9 mouse cellular contexts compared by ENCODE assay signal in genomic region chr10:120635818-120636543, GRCm38 (mm10).
DNase-seq lines count a peak whose midpoint lies in the region; ATAC-seq lines count a peak whose summit lies in the region.
"Had no signal": no experiment of that assay in that cellular context is flagged by ENCODE, and none has a peak within 500 bp of the region (broad histone marks: within the 10 kb centered on the region; RNA-seq: fewer than 3 reads in every experiment).

No protein-coding gene starts in this region.

- no peak overlapping the region for H3K9ac ChIP-seq in hindbrain, embryonic 11.5 days (ENCODE audit: low read depth, low read length)
- H3K9ac ChIP-seq in embryonic facial prominence, embryonic 12.5 days: no peak overlapping the region
- no peak overlapping the region for H3K9ac ChIP-seq in heart, embryonic 16.5 days (ENCODE audit: low read length)
- H3K9ac ChIP-seq in midbrain, embryonic 16.5 days (ENCODE audit: low read depth, low read length): no peak overlapping the region

- H3K4me2 ChIP-seq in hindbrain, embryonic 11.5 days (replicated peaks; ENCODE audit: low read depth, low read length): no peak overlapping the region
- no peak overlapping the region for H3K4me2 ChIP-seq in embryonic facial prominence, embryonic 12.5 days (replicated peaks)
- no peak overlapping the region for H3K4me2 ChIP-seq in heart, embryonic 16.5 days (ENCODE audit: low read depth, low read length)
- no peak overlapping the region for H3K4me2 ChIP-seq in midbrain, embryonic 16.5 days (ENCODE audit: low read length)

- ATAC-seq in hindbrain, embryonic 11.5 days (ENCODE audit: low FRiP score): no peak
- ATAC-seq in embryonic facial prominence, embryonic 12.5 days (ENCODE audit: insufficient number of reproducible peaks, insufficient read depth, low FRiP score, low TSS enrichment): 0 out of 2 replicates have a peak, but pooled peaks have one; percentile 32
- ATAC-seq in heart, embryonic 16.5 days (replicated peaks; ENCODE audit: extremely low read depth, insufficient read depth, low FRiP score): peak; percentile 18; the same call in 1 of the 2 replicates
- ATAC-seq in midbrain, embryonic 16.5 days: no peak

- 81% methylated on average over 21 of the region's 21 CpGs for WGBS in hindbrain, embryonic 10.5 days
- 86% methylated on average over 21 of the region's 21 CpGs for WGBS in hindbrain, embryonic 11.5 days
- WGBS in embryonic facial prominence, embryonic 12.5 days: 77% methylated on average over 21 of the region's 21 CpGs
- WGBS in heart, embryonic 16.5 days: 43% methylated on average over 21 of the region's 21 CpGs
- 80% methylated on average over 21 of the region's 21 CpGs for WGBS in midbrain, embryonic 16.5 days

- no peak overlapping the region for H3K4me3 ChIP-seq in hindbrain, embryonic 10.5 days
- H3K4me3 ChIP-seq in hindbrain, embryonic 11.5 days (ENCODE audit: low read depth, low read length): no peak overlapping the region
- no peak overlapping the region for H3K4me3 ChIP-seq in embryonic facial prominence, embryonic 12.5 days
- no peak overlapping the region for H3K4me3 ChIP-seq in heart, embryonic 16.5 days (ENCODE audit: low read length)
- no peak overlapping the region for H3K4me3 ChIP-seq in midbrain, embryonic 16.5 days (ENCODE audit: low read depth, low read length)
- H3K4me3 ChIP-seq: erythroblast, embryonic 14.5 days had no signal

- H3K27ac ChIP-seq in hindbrain, embryonic 10.5 days: 0 out of 2 replicates have a peak overlapping the region, but pooled peaks have one; percentile 23
- H3K27ac ChIP-seq in hindbrain, embryonic 11.5 days (ENCODE audit: low read depth, low read length): no peak overlapping the region
- no peak overlapping the region for H3K27ac ChIP-seq in embryonic facial prominence, embryonic 12.5 days
- H3K27ac ChIP-seq in heart, embryonic 16.5 days (ENCODE audit: low read length): no peak overlapping the region
- no peak overlapping the region for H3K27ac ChIP-seq in midbrain, embryonic 16.5 days (ENCODE audit: low read length)

- H3K27me3 ChIP-seq in hindbrain, embryonic 10.5 days (ENCODE audit: insufficient read depth, poor library complexity, severe bottlenecking): peaks cover 4% of the 10 kb centered on the region; the same call in 1 of the 2 replicates
- no peaks in the 10 kb centered on the region for H3K27me3 ChIP-seq in hindbrain, embryonic 11.5 days (ENCODE audit: control insufficient read depth, insufficient read depth, low read length)
- H3K27me3 ChIP-seq in embryonic facial prominence, embryonic 12.5 days: no peaks in the 10 kb centered on the region
- no peaks in the 10 kb centered on the region for H3K27me3 ChIP-seq in heart, embryonic 16.5 days (ENCODE audit: control insufficient read depth, insufficient read depth, low read length)
- H3K27me3 ChIP-seq in midbrain, embryonic 16.5 days (ENCODE audit: control insufficient read depth, insufficient read depth, low read depth, low read length): no peaks in the 10 kb centered on the region

- H3K4me1 ChIP-seq in hindbrain, embryonic 10.5 days (replicated peaks): peaks cover 18% of the 10 kb centered on the region
- H3K4me1 ChIP-seq in hindbrain, embryonic 11.5 days (replicated peaks; ENCODE audit: control insufficient read depth, insufficient read depth, low read length): no peaks in the 10 kb centered on the region
- peaks cover 14% of the 10 kb centered on the region for H3K4me1 ChIP-seq in embryonic facial prominence, embryonic 12.5 days
- H3K4me1 ChIP-seq in heart, embryonic 16.5 days (ENCODE audit: control insufficient read depth, insufficient read depth, low read length): peaks cover 6% of the 10 kb centered on the region; the same call in 1 of the 2 replicates
- H3K4me1 ChIP-seq in midbrain, embryonic 16.5 days (ENCODE audit: control insufficient read depth, insufficient read depth, low read length): no peaks in the 10 kb centered on the region; the same call in 1 of the 2 replicates

- no peaks in the 10 kb centered on the region for H3K9me3 ChIP-seq in hindbrain, embryonic 10.5 days
- H3K9me3 ChIP-seq in hindbrain, embryonic 11.5 days (ENCODE audit: control insufficient read depth, low read length): no peaks in the 10 kb centered on the region
- no peaks in the 10 kb centered on the region for H3K9me3 ChIP-seq in embryonic facial prominence, embryonic 12.5 days
- H3K9me3 ChIP-seq in heart, embryonic 16.5 days (replicated peaks; ENCODE audit: control insufficient read depth, low read length): no peaks in the 10 kb centered on the region
- no peaks in the 10 kb centered on the region for H3K9me3 ChIP-seq in midbrain, embryonic 16.5 days (replicated peaks; ENCODE audit: control insufficient read depth, low read length, poor library complexity, severe bottlenecking)

- DNase-seq in hindbrain, embryonic 10.5 days (ENCODE audit: low spot score): no peak
- no peak for DNase-seq in hindbrain, embryonic 11.5 days (ENCODE audit: low spot score)
- peak; percentile 92 to 95 for DNase-seq in adrenal gland, adult (ENCODE audit: inconsistent age in 2 of 2, low spot score in 1 of 2)
- peak; percentile 72 for DNase-seq in lung, postnatal 36 days
- no peak for DNase-seq in thymus, postnatal 10 days (ENCODE audit: low spot score in 2 of 2)

- no peaks in the 10 kb centered on the region for H3K36me3 ChIP-seq in hindbrain, embryonic 10.5 days
- H3K36me3 ChIP-seq in hindbrain, embryonic 11.5 days (ENCODE audit: control insufficient read depth, insufficient read depth, low read length): no peaks in the 10 kb centered on the region
- no peaks in the 10 kb centered on the region for H3K36me3 ChIP-seq in embryonic facial prominence, embryonic 12.5 days
- H3K36me3 ChIP-seq in heart, embryonic 16.5 days (ENCODE audit: control insufficient read depth, insufficient read depth): no peaks in the 10 kb centered on the region
- no peaks in the 10 kb centered on the region for H3K36me3 ChIP-seq in midbrain, embryonic 16.5 days (ENCODE audit: control insufficient read depth, insufficient read depth, low read length)

Comparison
In these comparisons a context has a peak if more than half of its experiments do, and no peak if none do; other contexts are left out.
1. DNase-seq: peak in adrenal gland, adult (2 of 2) and lung, postnatal 36 days (single experiment); none in hindbrain, embryonic 10.5 days (single experiment), hindbrain, embryonic 11.5 days (single experiment) and thymus, postnatal 10 days (0 of 2).
2. ATAC-seq: peak in embryonic facial prominence, embryonic 12.5 days (single experiment) and heart, embryonic 16.5 days (single experiment); none in hindbrain, embryonic 11.5 days (single experiment) and midbrain, embryonic 16.5 days (single experiment).